Mouse (Mus musculus) embryonic facial prominence, embryonic 10.5 days (tissue): ENCODE data around the gene Utp14b. TPM values are rescaled to one million over a fixed set of nuclear protein-coding genes. Genes with fewer than 3 reads are reported as not detected.
A peak's percentile ranks its signal among the peaks of the same experiment; 100 is the strongest.

Source experiments
- DNase-seq: peaks from one replicate; pipeline ENCODE4 v3.0.0-alpha.2; 2017; ENCODE audit warnings: low spot score
- H3K27ac ChIP-seq: fragments of 300-500 bp; sonication (generic); replicated peaks from 2 replicates; pipeline ENCODE4 v1.5.1; 2016; ENCODE audit warnings: mild to moderate bottlenecking
- H3K27me3 ChIP-seq: fragments of 300-500 bp; sonication (generic); replicated peaks from 2 replicates; pipeline ENCODE4 v1.6.1; 2016; ENCODE audit warnings: low read depth, mild to moderate bottlenecking; ENCODE audit not compliant: poor library complexity, severe bottlenecking
- H3K36me3 ChIP-seq: fragments of 300-500 bp; sonication (generic); replicated peaks from 2 replicates; pipeline ENCODE4 v1.6.1; 2016; ENCODE audit warnings: mild to moderate bottlenecking, moderate library complexity
- H3K4me1 ChIP-seq: fragments of 300-500 bp; sonication (generic); 2 replicates; pipeline ENCODE4 v1.6.1; 2016
- H3K4me3 ChIP-seq: fragments of 300-500 bp; sonication (generic); 2 replicates; pipeline ENCODE4 v1.5.1; 2016; ENCODE audit warnings: mild to moderate bottlenecking, moderate library complexity
- H3K9me3 ChIP-seq: fragments of 300-500 bp; sonication (generic); 2 replicates; pipeline ENCODE4 v1.6.1; 2016; ENCODE audit warnings: mild to moderate bottlenecking
- WGBS: fragments of 180-500 bp; shearing (Covaris S2); methylation state at CpG from one replicate; pipeline ENCODE4 v1.1.7; 2016; 5-methylcytosine and 5-hydroxymethylcytosine counted together
- polyA plus RNA-seq: library from polyadenylated mRNA; unstranded; fragments of >200 nt; fragmentation: Nextera tagmentation; extraction: Ambion mirVana; gene quantifications from 2 replicates; pipeline ENCODE4 v1.2.1, GENCODE M21; 2016

Utp14b gene
- polyA plus RNA-seq = 4.5 and 4.8 TPM in 2 replicates

DNA sequence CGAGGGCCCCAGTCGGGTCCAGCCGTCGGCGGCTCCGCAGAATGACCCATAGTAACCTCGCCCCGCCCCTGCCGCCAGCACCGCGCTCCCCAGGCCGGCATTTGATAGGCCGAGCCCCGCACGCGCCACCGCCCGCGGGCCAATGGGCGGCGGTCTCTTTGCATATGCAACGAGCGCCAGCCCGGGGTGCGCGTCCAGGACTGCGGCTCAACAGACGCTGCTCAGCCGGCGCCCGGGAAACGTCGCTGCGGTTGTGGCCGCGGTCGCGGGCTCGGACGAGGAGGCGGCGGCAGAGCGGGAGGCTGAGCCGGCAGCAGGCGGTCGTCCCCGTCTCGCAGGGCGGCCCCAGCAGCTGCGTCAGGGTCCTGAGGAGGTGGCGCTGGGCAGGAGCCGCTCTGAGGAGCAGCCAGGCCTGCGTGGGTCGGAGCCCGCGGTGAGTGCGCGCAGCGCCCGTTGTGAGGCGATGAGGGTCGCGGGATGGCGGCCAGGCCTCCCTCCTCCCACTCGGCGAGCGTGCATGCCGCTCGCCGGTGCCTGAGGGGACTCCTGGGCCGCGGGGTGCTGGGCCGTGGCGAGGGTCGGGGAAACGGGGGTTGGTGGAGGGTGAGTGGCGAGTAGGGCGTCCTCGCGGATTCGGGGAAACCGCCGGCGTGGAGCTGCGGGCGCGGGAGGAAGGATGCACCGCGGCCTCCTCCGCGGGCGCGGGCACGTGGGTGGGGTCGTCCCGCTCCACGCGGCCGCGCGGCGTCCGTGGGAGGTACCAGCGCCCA is at the start of gene Utp14b, which contains the start of gene Acsl3:
Gene Utp14b (plus strand): TSS at position 368 of the 770 bp plus-strand sequence.
Gene Acsl3 (plus strand): TSS at position 155 of the 770 bp plus-strand sequence.
- no peaks in the 10 kb centered on the region for H3K9me3 ChIP-seq
- no peaks in the 10 kb centered on the region for H3K36me3 ChIP-seq
- WGBS = under 1% methylated on average over 104 of the region's 104 CpGs

DNA sequence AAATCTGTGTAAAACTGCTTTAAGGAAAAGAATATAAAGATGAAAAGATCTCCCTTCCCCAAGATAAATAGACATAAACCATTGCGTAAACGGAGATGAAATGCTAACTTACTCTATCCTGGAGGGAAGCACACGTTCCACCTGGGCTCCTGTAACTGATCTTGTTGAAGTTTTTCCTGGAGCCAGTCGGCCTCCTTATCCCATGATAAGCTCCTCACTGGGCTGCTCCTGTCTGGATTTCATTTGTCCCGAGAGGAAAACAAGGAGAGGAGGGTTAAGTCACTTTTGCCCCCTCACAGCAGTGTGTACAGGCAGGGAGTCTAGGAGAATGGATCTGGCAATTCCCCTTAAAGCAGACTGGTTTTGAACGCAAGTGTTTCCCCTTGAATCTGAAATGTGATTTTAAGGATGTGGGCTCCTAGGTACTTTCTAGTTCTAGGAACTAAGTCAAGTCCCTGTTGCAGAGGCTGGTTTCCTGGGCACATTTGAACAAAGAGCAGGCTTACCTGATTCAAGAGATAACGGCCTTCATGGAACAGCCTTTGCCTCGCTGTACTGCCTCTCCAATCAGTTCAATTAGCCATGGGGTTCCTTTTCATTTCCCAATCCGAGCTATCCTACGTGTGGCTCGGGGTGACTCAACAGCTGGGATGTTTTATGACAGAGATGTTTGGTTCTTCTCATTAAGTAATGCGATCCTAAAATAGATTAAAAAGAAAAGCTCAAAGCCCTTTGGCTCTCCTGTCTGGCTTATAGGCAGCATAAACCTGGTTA is 48.5 kb upstream of the Utp14b start:
- DNase-seq = peak; percentile 39
- WGBS = 26% methylated on average over 12 of the region's 12 CpGs
- H3K27ac ChIP-seq = peak overlapping the region; percentile 65

More for the DNA sequence above, at the start of gene Utp14b, which contains the start of gene Acsl3:
- no peaks in the 10 kb centered on the region for H3K27me3 ChIP-seq
- peaks cover 60% of the 10 kb centered on the region for H3K4me1 ChIP-seq
- H3K4me3 ChIP-seq = peak within 1 kb of the TSS; percentile 98
- DNase-seq = peak; percentile 99
- H3K27ac ChIP-seq = peak within 1 kb of the TSS; percentile 99

DNA sequence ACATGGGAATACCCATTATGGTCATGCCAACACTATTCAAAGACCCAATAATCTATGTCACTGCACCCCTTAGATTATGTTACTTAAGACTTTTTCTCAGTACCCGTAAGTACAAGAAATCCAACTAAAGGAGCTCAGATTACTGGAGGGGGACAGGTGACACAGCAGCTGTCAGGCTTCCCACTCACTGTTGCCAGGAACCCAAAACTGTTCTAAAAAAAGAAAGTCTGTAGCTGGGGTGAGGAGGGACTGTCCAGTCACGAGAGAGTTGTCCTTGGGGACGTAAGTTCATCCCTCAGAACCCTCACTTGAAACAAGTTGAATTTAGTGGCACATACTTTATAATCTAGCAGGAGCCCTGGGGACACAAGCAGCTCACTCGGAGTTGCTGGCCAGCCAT is 46.8 kb upstream of the Utp14b start:
- 55% methylated on average over 4 of the region's 4 CpGs for whole genome bisulfite sequencing
- Histone ChIP-seq H3K27ac (0 out of 2 replicates have a peak overlapping the region, but pooled peaks have one; percentile 10), H3K9me3 (no peaks in the 10 kb centered on the region), H3K27me3 (no peaks in the 10 kb centered on the region), H3K36me3 (no peaks in the 10 kb centered on the region), H3K4me3 (no peak overlapping the region), H3K4me1 (peaks cover 26% of the 10 kb centered on the region)
- no peak for DNase-seq

More for the DNA sequence above, 48.5 kb upstream of the Utp14b start:
- Histone ChIP-seq H3K9me3 (no peaks in the 10 kb centered on the region), H3K4me3 (no peak overlapping the region), H3K36me3 (no peaks in the 10 kb centered on the region), H3K27me3 (no peaks in the 10 kb centered on the region), H3K4me1 (peaks cover 22% of the 10 kb centered on the region)

DNA sequence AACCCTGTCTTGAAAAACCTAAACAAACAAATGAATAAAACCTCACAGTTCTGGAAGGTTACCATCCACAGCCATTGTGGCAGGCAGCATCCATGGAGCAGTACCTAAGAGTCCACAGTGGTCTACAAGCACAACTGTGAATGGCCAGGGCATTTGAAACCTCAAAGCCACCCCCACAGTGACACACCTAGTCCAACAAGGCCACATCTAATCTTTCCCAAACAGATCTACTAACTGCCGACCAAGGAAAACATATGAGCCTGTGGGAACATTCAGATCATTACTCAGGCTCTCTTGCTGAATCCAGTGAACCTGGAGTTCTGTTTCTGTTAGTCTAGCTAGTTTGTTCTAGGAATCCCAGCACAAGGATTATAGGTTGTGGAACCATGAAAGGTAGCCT is 44.9 kb upstream of the Utp14b start:
- no peaks in the 10 kb centered on the region for H3K9me3 ChIP-seq
- H3K4me1 ChIP-seq = peaks cover 26% of the 10 kb centered on the region
- no peak overlapping the region for H3K27ac ChIP-seq
- H3K36me3 ChIP-seq = no peaks in the 10 kb centered on the region
- WGBS = 91% methylated on average over 1 of the region's 1 CpGs
- no peak for DNase-seq
- no peaks in the 10 kb centered on the region for H3K27me3 ChIP-seq
- H3K4me3 ChIP-seq = no peak overlapping the region

GRCm38 (mm10) chr1:78624352-78624751 is 33.5 kb upstream of the Utp14b start:
- no peak for DNase-seq
- 87% methylated on average over 2 of the region's 2 CpGs for WGBS
- no peak overlapping the region for H3K4me3 ChIP-seq
- no peaks in the 10 kb centered on the region for H3K4me1 ChIP-seq
- no peaks in the 10 kb centered on the region for H3K9me3 ChIP-seq
- no peaks in the 10 kb centered on the region for H3K27me3 ChIP-seq
- no peaks in the 10 kb centered on the region for H3K36me3 ChIP-seq
- H3K27ac ChIP-seq = no peak overlapping the region

- H3K4me3 ChIP-seq = no peak overlapping the region
- H3K27me3 ChIP-seq = no peaks in the 10 kb centered on the region
- peaks cover 2% of the 10 kb centered on the region; the same call in 1 of the 2 replicates for H3K4me1 ChIP-seq
- no peak overlapping the region for H3K27ac ChIP-seq
- 61% methylated on average over 3 of the region's 3 CpGs for WGBS
- DNase-seq = no peak
- no peaks in the 10 kb centered on the region for H3K36me3 ChIP-seq
- H3K9me3 ChIP-seq = no peaks in the 10 kb centered on the region
Measured at GRCm38 (mm10) chr1:78634486-78634885, 23.4 kb upstream of the Utp14b start.

DNA sequence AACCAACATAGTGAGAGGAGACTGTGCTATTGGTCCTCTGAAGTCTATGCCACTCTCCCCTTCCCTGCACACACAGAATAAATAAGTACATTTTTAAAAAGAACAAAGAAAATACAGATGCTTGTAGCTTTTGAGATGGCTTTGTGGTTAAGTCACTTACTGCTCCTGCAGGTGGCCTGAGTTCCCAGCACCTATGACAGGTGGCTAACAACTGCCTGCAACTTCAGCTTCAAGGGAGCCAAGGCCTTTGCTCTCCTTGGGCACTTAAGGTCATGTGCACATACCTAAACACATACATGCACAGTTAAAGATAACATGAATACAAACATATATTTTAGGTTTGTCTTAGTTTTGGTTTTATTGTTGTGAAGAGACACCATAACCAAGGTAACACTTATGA is 17.0 kb upstream of the Utp14b start:
- Histone ChIP-seq H3K4me1 (no peaks in the 10 kb centered on the region), H3K27me3 (no peaks in the 10 kb centered on the region), H3K9me3 (no peaks in the 10 kb centered on the region), H3K27ac (no peak overlapping the region), H3K4me3 (no peak overlapping the region), H3K36me3 (no peaks in the 10 kb centered on the region)
- no peak for DNase-seq

GRCm38 (mm10) chr1:78641791-78642190 is 16.0 kb upstream of the Utp14b start:
- no peaks in the 10 kb centered on the region for H3K9me3 ChIP-seq
- WGBS = 91% methylated on average over 3 of the region's 3 CpGs
- no peak for DNase-seq

DNA sequence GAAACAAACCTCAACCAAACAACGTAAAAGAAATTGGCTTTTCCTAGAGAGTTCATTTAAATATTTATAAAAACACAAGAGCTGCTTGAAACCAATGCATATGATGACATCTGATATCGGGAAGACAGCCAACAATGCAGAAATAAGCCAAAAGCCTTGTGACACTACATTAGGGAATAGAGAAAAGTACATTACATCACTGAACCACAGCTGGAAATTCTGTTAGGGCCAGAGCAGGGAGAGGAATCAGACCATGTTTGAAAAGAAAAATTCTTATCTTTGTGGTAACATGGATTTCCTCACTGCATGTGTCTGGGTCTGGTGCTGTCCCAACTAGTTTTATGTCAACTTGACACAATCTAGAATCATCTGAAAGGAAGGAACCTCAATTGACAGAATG is 15.6 kb upstream of the Utp14b start:
- peaks cover 4% of the 10 kb centered on the region for H3K4me1 ChIP-seq
- no peaks in the 10 kb centered on the region for H3K27me3 ChIP-seq
- no peak overlapping the region for H3K4me3 ChIP-seq
- no peak for DNase-seq
- no peaks in the 10 kb centered on the region for H3K9me3 ChIP-seq
- H3K27ac ChIP-seq = no peak overlapping the region
- no peaks in the 10 kb centered on the region for H3K36me3 ChIP-seq
- WGBS = 88% methylated on average over 2 of the region's 2 CpGs

More at GRCm38 (mm10) chr1:78641791-78642190, 16.0 kb upstream of the Utp14b start:
- Histone ChIP-seq H3K27me3 (no peaks in the 10 kb centered on the region), H3K27ac (no peak overlapping the region), H3K4me3 (no peak overlapping the region), H3K36me3 (no peaks in the 10 kb centered on the region), H3K4me1 (peaks cover under 1% of the 10 kb centered on the region; the same call in 1 of the 2 replicates)

DNA sequence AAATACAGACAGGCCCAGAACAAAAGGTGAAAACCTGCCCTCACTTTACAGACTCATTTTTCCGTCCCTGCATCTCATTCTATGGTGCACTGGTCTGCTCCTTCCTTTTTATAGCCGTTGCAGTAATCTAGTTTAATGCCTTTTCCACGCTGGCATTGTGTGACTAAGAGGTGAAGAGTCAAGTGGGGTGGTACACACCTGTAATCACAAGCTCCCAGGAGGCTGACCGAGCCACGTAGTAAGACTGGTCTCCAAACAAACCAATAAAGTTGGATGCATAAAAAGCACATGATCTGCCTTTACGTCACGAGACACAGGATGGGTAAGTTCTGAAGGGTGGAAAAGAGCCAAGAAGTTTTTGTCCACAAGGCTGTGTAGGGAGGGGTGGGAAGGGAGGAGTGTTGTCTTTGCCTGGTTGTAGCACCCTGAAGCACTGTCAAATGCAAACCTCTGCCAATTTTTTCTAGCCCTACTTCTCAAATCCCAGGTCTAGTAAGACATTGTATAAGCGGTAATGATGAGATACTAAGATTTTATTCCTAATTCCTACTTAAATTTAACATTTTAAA is 10.4 kb upstream of the Utp14b start:
- DNase-seq = no peak
- WGBS = 61% methylated on average over 8 of the region's 8 CpGs
- Histone ChIP-seq H3K36me3 (no peaks in the 10 kb centered on the region), H3K4me1 (peaks cover 20% of the 10 kb centered on the region), H3K27ac (0 out of 2 replicates have a peak overlapping the region, but pooled peaks have one; percentile 31), H3K9me3 (no peaks in the 10 kb centered on the region), H3K4me3 (no peak overlapping the region), H3K27me3 (no peaks in the 10 kb centered on the region)

- Histone ChIP-seq H3K27ac (peak overlapping the region; percentile 83), H3K36me3 (no peaks in the 10 kb centered on the region), H3K4me1 (peaks cover 20% of the 10 kb centered on the region), H3K4me3 (no peak overlapping the region), H3K9me3 (no peaks in the 10 kb centered on the region), H3K27me3 (no peaks in the 10 kb centered on the region)
- peak; percentile 34 for DNase-seq
- 28% methylated on average over 6 of the region's 6 CpGs for WGBS
Measured at GRCm38 (mm10) chr1:78649269-78650061, 8.4 kb upstream of the Utp14b start.

DNA sequence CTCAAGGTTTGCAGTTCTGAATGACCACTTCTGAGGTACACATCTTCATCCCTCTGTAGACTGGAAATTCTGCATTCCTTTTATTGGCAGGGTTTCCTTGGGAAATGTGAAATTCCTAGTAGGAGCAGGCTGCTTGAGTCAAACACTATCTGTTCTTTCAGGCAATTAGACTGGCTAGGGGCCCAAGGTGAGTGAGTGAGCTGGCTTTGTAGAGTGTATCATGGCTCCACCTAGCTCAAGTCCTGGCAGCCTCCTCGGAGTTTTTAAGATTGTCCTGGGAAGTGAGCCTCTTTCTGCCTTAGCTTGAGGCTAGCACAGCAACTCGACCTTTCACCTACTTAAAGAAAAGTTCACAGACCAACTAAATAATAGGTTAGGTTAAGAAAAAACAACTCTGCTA is 1.4 kb upstream of the Utp14b start:
- Histone ChIP-seq H3K4me1 (peaks cover 57% of the 10 kb centered on the region), H3K27me3 (no peaks in the 10 kb centered on the region), H3K4me3 (no peak overlapping the region), H3K36me3 (no peaks in the 10 kb centered on the region), H3K27ac (peak overlapping the region; percentile 99), H3K9me3 (no peaks in the 10 kb centered on the region)
- 4% methylated on average over 2 of the region's 2 CpGs for WGBS
- peak; percentile 23 for DNase-seq
